Mouse (Mus musculus): ENCODE results near the gene Ccdc121.

Gene Ccdc121

GRCm38 (mm10) chr1:181511307-181511706, at the start of gene Ccdc121:
Gene Ccdc121, minus strand, starts transcription at chr1:181511451.
- DNase-seq: peak; percentile 87

DNA sequence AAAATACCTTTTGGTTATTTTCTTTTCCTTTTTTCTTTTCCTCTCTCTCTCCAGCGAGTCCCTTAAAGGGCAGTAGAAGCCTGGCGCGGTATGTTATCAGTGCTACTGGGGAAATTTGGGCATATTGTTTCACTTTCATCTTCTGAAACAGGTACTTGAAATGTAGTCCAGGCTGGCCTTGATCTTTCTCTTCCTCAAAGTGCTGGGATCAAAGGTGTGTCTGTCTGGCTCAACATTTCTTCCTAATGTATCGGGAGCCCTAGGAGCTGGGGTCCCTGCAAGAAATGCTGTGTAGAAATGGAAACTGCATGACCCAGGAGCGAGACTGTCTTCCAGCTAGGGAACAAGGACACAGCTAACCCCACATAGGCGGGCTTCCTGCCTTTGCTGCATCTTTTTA, 49.1 kb upstream of the Ccdc121 start:
- peak; percentile 31 for DNase-seq

GRCm38 (mm10) chr1:181559655-181560054, 48.4 kb upstream of the Ccdc121 start:
- peak; percentile 74 for DNase-seq

GRCm38 (mm10) chr1:181555475-181555874, 44.2 kb upstream of the Ccdc121 start:
- peak; percentile 74 for DNase-seq

GRCm38 (mm10) chr1:181552533-181553410, 41.5 kb upstream of the Ccdc121 start:
- peak; percentile 86 for DNase-seq

- DNase-seq: peak; percentile 36
These were observed 39.6 kb upstream of the Ccdc121 start for GRCm38 (mm10) chr1:181550826-181551225.

DNA sequence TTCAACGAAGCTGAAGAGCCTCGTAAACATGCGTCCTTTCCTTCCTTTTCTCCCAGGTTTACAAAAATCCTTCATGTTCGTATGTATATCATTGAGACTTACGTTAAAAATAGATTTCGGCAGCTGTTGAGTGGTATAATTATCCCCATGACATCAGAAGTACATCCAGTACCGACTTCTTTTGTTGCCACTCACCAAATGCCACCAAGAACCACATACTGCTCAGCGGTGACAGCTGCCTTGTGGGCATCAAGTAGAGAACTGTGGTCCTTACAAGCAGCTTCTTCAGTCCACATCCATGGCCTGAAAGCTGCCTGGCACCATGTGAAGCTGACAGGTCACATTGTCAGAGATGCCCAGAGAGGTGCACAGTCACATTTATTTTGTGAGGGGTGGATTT, 38.7 kb upstream of the Ccdc121 start:
- DNase-seq: peak; percentile 15

DNA sequence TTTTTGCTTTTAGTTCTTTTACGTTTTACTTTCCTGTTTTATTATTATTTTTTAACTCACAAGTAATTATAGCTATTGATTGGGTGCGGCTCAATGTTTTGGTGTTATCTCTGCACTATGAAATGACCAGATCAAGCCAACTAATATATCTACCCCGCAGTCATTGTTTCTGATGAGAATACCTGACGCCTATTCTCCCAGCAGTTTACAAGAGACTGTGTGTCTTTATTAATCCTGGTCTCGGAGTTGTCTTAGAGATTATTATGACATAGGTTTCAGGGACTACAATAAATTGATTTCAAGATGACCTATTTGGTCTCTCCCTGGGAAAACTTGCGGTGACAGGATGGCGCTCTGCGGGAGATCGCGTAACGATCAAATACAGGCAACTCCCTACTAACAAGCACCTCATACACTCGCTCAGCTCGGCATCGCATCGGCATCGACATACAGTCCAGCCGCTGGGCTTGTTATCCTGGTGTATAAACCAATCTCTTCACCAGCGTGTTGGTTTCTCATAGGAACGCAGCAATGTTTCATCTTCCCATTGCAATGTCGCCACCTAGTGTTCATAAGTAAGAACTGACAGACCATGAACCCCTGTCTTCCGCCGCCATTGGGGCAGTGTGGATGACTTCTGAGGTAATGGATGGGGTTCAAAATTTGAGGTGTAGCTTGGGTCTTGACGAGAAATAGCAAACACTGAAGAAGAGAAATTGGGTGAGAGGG, 34.0 kb upstream of the Ccdc121 start:
- DNase-seq: no peak

DNA sequence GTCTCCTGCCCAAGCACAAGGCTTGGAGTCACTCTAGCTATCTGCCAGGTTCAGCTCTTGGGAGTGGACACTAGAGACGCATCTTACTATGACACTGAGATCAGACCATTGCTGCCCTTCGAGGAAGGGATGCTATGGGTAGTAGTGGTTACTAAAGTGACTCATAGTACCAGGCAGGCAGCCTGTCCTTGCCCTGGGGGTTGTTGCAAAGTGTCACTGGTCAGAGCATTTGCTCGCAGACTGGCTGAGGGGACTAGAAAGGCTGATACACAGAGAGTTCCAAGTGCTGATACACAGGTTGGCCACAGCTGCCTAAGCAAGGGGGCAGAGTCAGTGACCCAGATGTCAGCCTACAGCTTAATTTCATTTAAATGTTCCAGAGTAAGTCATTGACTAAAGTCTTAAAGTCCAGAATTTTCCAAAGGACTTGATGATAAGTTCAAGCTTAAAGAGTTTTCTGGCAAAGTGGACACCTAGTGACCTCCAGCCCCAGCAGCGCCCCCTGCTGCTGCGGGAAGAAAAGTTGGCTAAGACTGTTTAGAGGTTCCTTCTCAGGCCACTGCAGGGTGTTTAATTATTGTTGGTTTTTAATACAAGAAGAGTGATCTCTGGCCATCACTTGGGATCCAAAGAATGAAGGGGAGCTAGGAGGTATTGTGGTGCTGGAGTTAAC, 32.6 kb upstream of the Ccdc121 start:
- DNase-seq: no peak

DNA sequence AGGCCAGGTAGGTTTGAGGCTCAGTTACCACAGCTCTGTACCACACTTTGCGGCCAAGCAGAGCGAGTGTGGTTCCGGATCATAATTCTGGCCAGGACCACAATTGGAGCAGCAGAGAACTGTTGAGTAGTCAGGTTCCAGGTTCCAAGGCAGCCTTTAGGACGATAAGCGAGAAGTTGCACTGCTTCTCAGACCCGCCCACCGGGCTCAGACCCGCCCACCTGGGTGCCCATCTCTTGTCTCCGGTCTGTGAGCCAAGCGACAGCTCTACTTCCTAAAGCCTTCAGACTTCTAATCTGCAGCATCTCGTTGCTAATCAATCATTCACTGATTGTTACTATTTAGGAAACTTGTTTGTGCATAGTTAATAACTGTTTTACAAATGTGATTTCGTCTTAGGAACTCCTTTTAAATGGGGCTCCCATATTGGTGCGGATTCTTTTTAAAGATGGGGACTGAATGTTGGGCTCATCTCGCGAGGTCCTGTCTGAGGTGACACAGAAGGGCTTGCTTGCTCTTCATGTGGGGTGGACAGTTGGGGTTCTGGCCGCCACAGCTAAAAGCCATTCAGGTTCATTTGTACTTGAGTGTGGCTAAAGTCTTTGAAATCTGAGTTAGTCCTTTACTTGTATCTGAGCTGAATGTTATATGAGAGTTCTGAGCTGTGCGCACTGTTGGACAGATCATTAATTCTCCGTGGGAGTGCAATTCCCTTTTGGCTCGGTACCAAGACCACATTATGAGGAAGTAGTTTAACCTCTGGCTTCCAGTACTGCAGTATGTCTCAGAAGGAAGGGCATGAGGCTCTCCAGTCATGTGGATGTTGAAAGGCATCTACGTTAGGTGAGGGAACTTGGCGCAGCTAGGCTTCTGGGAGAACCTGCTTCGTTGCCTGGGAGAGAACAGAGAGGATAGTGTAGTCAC, 28.9 kb upstream of the Ccdc121 start:
- no peak for DNase-seq

GRCm38 (mm10) chr1:181537627-181538525, 26.6 kb upstream of the Ccdc121 start:
- DNase-seq: no peak

GRCm38 (mm10) chr1:181535165-181535873, 24.1 kb upstream of the Ccdc121 start:
- no peak for DNase-seq

GRCm38 (mm10) chr1:181529368-181529767, 18.1 kb upstream of the Ccdc121 start:
- peak; percentile 98 for DNase-seq

DNA sequence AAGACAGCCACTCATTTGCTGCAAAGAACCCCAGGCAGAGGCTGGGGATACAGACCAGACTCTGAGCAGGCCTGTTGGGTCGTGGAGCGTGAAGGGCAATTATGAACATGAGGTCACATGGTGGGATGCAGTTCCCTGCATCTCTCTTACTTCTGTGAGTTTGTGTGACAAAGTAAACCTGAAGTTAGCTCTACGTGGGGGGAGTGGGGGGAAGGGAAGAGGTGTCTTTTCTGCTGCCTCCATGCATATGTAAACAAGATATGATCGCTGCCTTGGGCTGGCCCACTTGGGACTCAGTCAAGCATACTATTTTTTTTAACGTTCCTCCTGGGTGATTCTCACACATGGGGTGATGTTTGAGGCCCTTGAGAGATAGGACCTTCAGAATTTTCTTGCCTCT, 14.7 kb upstream of the Ccdc121 start:
- DNase-seq: no peak

- peak; percentile 90 for DNase-seq
These were observed 12.6 kb upstream of the Ccdc121 start for GRCm38 (mm10) chr1:181523831-181524230.

DNA sequence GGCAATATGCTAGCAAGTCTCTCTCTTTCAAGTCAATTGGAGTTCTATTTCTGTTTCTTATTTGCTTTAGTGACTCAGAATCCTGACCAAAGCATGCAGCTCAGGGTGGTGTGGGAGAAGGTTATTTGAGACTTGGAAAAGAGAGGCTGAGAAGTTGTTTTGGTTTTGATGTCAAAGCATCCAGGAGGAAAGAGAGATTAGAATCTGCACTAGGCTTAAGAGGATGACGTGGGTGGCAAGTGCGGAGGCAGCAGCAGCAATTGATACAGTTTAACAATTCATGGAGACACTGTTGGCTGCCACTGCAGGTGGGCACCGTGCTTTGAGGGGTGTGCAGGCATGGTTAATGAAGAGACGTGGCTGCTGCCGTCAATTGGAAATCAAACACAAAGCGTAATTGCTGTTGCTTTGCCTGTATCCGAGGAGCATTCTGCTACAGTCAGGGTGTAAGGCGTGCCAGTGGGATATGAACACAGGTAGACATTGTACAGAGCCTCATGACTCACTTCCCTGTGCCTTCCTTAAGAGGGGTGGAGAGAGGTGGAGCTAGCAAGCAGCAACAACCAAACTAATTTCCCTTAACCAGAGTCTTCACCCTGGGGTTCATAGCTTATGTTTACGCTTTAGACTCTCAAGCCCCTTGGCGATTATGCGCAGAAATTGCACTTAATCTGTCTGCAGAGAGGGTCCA, 10.3 kb upstream of the Ccdc121 start:
- DNase-seq: peak; percentile 52

GRCm38 (mm10) chr1:181519137-181519536, 7.9 kb upstream of the Ccdc121 start:
- peak; percentile 33 for DNase-seq

DNA sequence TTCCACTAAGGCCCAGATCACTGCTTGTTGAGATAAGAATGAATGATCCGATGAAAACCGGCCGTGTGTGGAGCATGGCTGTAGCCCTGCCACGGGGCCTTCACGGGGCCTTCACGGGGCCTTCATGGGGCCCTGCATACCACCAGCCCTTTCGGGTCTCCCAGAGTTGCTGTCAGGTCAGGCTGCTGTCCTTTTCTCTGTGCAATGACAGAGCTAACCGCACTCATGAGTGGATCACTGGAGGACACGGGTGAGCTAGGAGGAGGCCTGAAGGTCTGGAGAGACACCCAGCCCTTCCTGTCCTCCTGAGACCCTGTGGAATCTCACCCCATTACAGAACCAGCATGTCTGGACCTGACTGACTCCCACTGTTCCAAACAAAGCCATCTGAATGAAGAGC, 6.8 kb upstream of the Ccdc121 start:
- DNase-seq: peak; percentile 64

DNA sequence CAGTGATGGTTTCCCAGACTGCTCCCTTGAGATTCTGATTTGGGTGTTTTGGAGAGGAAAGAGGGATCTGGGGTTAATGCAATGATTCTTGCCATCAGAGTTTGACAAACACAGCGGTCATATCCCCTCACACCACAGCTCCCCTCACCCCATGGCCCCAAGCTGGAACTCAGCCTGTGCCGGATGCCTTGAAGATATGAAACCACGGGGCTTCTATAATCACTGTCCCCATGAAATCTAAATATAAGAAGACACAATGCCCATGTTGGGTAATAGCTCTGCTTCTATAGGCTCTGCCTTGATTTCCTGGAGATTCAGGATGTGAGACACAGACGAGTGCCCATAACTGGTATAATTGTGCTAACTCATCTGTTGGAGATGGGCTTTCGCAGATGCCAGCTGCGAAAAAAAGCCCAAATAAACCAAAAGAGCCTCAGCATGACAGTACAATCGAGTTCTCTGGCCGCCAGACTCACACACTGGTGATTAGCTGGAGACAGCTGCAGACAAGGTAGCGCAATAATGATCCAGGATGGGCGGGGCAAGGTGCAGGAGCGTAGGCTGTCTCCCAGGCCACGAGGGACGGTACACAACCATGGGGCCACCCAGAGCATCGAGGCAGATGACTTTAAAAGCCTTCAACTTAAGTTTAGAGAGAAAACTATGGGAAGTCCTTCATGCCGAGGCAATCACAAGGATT, 1.3 kb upstream of the Ccdc121 start:
- peak; percentile 84 for DNase-seq
